Mouse (Mus musculus): ENCODE measurements around the gene Wdr46. TPM values are rescaled to one million over a fixed set of nuclear protein-coding genes. Genes with fewer than 3 reads are reported as not detected.
A peak's percentile ranks its signal among the peaks of the same experiment; 100 is the strongest.

The Wdr46 gene
- polyA plus RNA-seq, 1 experiment from 2014 or later = 19.7 TPM

DNA sequence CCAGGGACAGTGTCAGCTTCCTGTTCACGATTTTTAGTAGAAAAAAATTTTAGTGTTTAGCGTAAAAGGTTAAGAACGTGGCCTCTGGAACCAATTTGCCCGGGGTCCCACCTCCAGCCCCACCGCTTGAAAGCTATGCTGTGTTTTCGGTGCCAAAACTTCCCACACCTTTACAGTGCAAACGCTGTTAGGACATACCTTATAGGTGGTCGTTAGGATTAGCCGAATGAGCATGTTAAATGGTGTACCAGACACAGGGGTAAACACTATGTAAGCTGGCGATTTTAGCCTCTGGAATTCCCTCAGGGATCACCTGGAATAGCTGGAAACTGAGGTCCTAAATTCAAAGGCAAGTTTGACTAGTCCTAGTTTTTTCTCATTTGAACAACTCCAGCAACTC lies 15.9 kb downstream of the Wdr46 start:
- no peak for ATAC-seq (replicated peaks; ENCODE audit: insufficient number of reproducible peaks, low FRiP score, low TSS enrichment)
- Histone ChIP-seq H3K4me1 (ENCODE audit: control insufficient read depth, insufficient read depth, low read length) (peaks cover 33% of the 10 kb centered on the region), H3K4me2 (peak overlapping the region; percentile 75), H3K36me3 (ENCODE audit: control insufficient read depth, insufficient read depth, low read length) (peaks cover 17% of the 10 kb centered on the region), H3K9me3 (replicated peaks; ENCODE audit: control insufficient read depth, low read length) (no peaks in the 10 kb centered on the region), H3K27me3 (ENCODE audit: control insufficient read depth, insufficient read depth, low read length) (no peaks in the 10 kb centered on the region), H3K9ac (ENCODE audit: low read depth, low read length) (peak overlapping the region; percentile 85), H3K4me3 (ENCODE audit: low read depth, low read length) (peak overlapping the region; percentile 70), H3K27ac (ENCODE audit: low read depth, low read length) (0 out of 2 replicates have a peak overlapping the region, but pooled peaks have one; percentile 47)
- WGBS (ENCODE audit: insufficient replicate concordance) = 6% methylated on average over 10 of the region's 10 CpGs

GRCm38 (mm10) chr17:33957493-33957892 lies 17.0 kb downstream of the Wdr46 start:
- peaks cover 28% of the 10 kb centered on the region for H3K4me1 ChIP-seq (ENCODE audit: control insufficient read depth, insufficient read depth, low read length)
- 84% methylated on average over 6 of the region's 6 CpGs for WGBS (ENCODE audit: insufficient replicate concordance)
- H3K36me3 ChIP-seq (ENCODE audit: control insufficient read depth, insufficient read depth, low read length) = peaks cover 14% of the 10 kb centered on the region
- H3K4me3 ChIP-seq (ENCODE audit: low read depth, low read length) = no peak overlapping the region
- no peak for ATAC-seq (replicated peaks; ENCODE audit: insufficient number of reproducible peaks, low FRiP score, low TSS enrichment)
- H3K27ac ChIP-seq (ENCODE audit: low read depth, low read length) = no peak overlapping the region
- no peaks in the 10 kb centered on the region for H3K9me3 ChIP-seq (replicated peaks; ENCODE audit: control insufficient read depth, low read length)
- no peak overlapping the region for H3K9ac ChIP-seq (ENCODE audit: low read depth, low read length)
- no peaks in the 10 kb centered on the region for H3K27me3 ChIP-seq (ENCODE audit: control insufficient read depth, insufficient read depth, low read length)
- no peak overlapping the region for H3K4me2 ChIP-seq

GRCm38 (mm10) chr17:33958451-33958850 lies 18.0 kb downstream of the Wdr46 start:
- no peak for ATAC-seq (replicated peaks; ENCODE audit: insufficient number of reproducible peaks, low FRiP score, low TSS enrichment)
- Histone ChIP-seq H3K4me2 (no peak overlapping the region), H3K4me1 (ENCODE audit: control insufficient read depth, insufficient read depth, low read length) (peaks cover 19% of the 10 kb centered on the region), H3K27ac (ENCODE audit: low read depth, low read length) (no peak overlapping the region), H3K27me3 (ENCODE audit: control insufficient read depth, insufficient read depth, low read length) (no peaks in the 10 kb centered on the region), H3K9me3 (replicated peaks; ENCODE audit: control insufficient read depth, low read length) (no peaks in the 10 kb centered on the region), H3K9ac (ENCODE audit: low read depth, low read length) (no peak overlapping the region), H3K36me3 (ENCODE audit: control insufficient read depth, insufficient read depth, low read length) (peaks cover 10% of the 10 kb centered on the region), H3K4me3 (ENCODE audit: low read depth, low read length) (no peak overlapping the region)
- 91% methylated on average over 11 of the region's 11 CpGs for WGBS (ENCODE audit: insufficient replicate concordance)

DNA sequence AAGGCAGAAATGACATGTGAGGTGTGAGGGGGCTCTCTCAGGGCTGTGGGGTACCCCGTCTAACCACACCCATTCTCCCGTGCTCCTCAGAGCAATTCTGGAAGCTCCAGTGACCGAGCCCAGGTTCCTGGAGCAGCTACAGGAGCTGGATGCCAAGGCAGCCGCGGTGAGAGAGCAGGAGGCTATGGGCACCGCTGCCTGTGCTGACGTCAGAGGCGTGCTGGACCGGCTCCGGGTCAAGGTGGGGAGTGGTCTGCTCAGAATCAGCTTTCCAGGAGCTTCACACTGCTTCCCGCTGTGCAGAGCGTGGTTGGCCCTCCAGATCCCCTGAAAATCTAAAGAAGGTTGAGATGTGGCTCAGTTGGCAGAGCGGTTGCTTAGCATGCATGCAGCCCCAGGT lies 18.7 kb downstream of the Wdr46 start:
- H3K36me3 ChIP-seq (ENCODE audit: control insufficient read depth, insufficient read depth, low read length) = peaks cover 7% of the 10 kb centered on the region; the same call in 1 of the 2 replicates
- H3K27me3 ChIP-seq (ENCODE audit: control insufficient read depth, insufficient read depth, low read length) = no peaks in the 10 kb centered on the region
- WGBS (ENCODE audit: insufficient replicate concordance) = 96% methylated on average over 13 of the region's 13 CpGs
- H3K9ac ChIP-seq (ENCODE audit: low read depth, low read length) = no peak overlapping the region
- no peaks in the 10 kb centered on the region for H3K9me3 ChIP-seq (replicated peaks; ENCODE audit: control insufficient read depth, low read length)
- H3K4me2 ChIP-seq = no peak overlapping the region
- H3K4me3 ChIP-seq (ENCODE audit: low read depth, low read length) = no peak overlapping the region
- ATAC-seq (replicated peaks; ENCODE audit: insufficient number of reproducible peaks, low FRiP score, low TSS enrichment) = no peak
- H3K27ac ChIP-seq (ENCODE audit: low read depth, low read length) = no peak overlapping the region
- H3K4me1 ChIP-seq (ENCODE audit: control insufficient read depth, insufficient read depth, low read length) = peaks cover 12% of the 10 kb centered on the region

- Histone ChIP-seq H3K9ac (ENCODE audit: low read depth, low read length) (no peak overlapping the region), H3K36me3 (ENCODE audit: control insufficient read depth, insufficient read depth, low read length) (peaks cover 6% of the 10 kb centered on the region; the same call in 1 of the 2 replicates), H3K27ac (ENCODE audit: low read depth, low read length) (no peak overlapping the region), H3K4me2 (no peak overlapping the region), H3K4me3 (ENCODE audit: low read depth, low read length) (no peak overlapping the region), H3K27me3 (ENCODE audit: control insufficient read depth, insufficient read depth, low read length) (no peaks in the 10 kb centered on the region), H3K4me1 (ENCODE audit: control insufficient read depth, insufficient read depth, low read length) (peaks cover 6% of the 10 kb centered on the region), H3K9me3 (replicated peaks; ENCODE audit: control insufficient read depth, low read length) (no peaks in the 10 kb centered on the region)
- ATAC-seq (replicated peaks; ENCODE audit: insufficient number of reproducible peaks, low FRiP score, low TSS enrichment) = no peak
- 90% methylated on average over 15 of the region's 15 CpGs for WGBS (ENCODE audit: insufficient replicate concordance)
Observed at GRCm38 (mm10) chr17:33959948-33960347, 19.5 kb downstream of the Wdr46 start.

DNA sequence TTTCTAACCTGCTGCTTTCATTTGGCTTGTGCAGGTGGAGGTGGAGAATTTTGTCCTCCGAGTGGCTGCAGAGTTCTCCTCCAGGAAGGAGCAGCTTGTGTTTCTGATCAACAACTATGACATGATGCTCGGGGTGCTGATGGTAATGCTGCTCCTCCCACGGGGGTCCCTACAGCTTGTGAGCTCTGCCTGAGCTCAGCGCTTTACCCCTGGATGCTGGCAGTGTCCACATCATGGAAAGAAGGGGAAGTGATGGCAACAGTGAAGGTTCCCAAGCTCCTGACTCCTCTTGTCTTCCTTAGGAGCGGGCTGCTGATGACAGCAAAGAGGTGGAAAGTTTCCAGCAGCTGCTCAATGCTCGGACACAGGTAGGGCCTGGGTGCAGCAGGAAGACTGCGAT lies 22.4 kb downstream of the Wdr46 start:
- no peaks in the 10 kb centered on the region for H3K4me1 ChIP-seq (ENCODE audit: control insufficient read depth, insufficient read depth, low read length)
- 89% methylated on average over 7 of the region's 7 CpGs for WGBS (ENCODE audit: insufficient replicate concordance)
- no peak overlapping the region for H3K27ac ChIP-seq (ENCODE audit: low read depth, low read length)
- no peaks in the 10 kb centered on the region for H3K27me3 ChIP-seq (ENCODE audit: control insufficient read depth, insufficient read depth, low read length)
- no peak overlapping the region for H3K9ac ChIP-seq (ENCODE audit: low read depth, low read length)
- peaks cover 6% of the 10 kb centered on the region; the same call in 1 of the 2 replicates for H3K36me3 ChIP-seq (ENCODE audit: control insufficient read depth, insufficient read depth, low read length)
- H3K9me3 ChIP-seq (replicated peaks; ENCODE audit: control insufficient read depth, low read length) = no peaks in the 10 kb centered on the region
- no peak overlapping the region for H3K4me3 ChIP-seq (ENCODE audit: low read depth, low read length)
- no peak overlapping the region for H3K4me2 ChIP-seq
- ATAC-seq (replicated peaks; ENCODE audit: insufficient number of reproducible peaks, low FRiP score, low TSS enrichment) = no peak

- Histone ChIP-seq H3K27ac (ENCODE audit: low read depth, low read length) (no peak overlapping the region), H3K9ac (ENCODE audit: low read depth, low read length) (no peak overlapping the region), H3K36me3 (ENCODE audit: control insufficient read depth, insufficient read depth, low read length) (peaks cover 6% of the 10 kb centered on the region; the same call in 1 of the 2 replicates), H3K4me2 (no peak overlapping the region), H3K9me3 (replicated peaks; ENCODE audit: control insufficient read depth, low read length) (no peaks in the 10 kb centered on the region), H3K4me1 (ENCODE audit: control insufficient read depth, insufficient read depth, low read length) (no peaks in the 10 kb centered on the region), H3K4me3 (ENCODE audit: low read depth, low read length) (no peak overlapping the region), H3K27me3 (ENCODE audit: control insufficient read depth, insufficient read depth, low read length) (no peaks in the 10 kb centered on the region)
- ATAC-seq (replicated peaks; ENCODE audit: insufficient number of reproducible peaks, low FRiP score, low TSS enrichment) = no peak
- 88% methylated on average over 17 of the region's 17 CpGs for WGBS (ENCODE audit: insufficient replicate concordance)
Observed at GRCm38 (mm10) chr17:33965082-33965845, 24.8 kb downstream of the Wdr46 start.

GRCm38 (mm10) chr17:33965846-33966550 lies 25.5 kb downstream of the Wdr46 start:
- Histone ChIP-seq H3K4me1 (ENCODE audit: control insufficient read depth, insufficient read depth, low read length) (no peaks in the 10 kb centered on the region), H3K9me3 (replicated peaks; ENCODE audit: control insufficient read depth, low read length) (no peaks in the 10 kb centered on the region), H3K4me3 (ENCODE audit: low read depth, low read length) (no peak overlapping the region), H3K9ac (ENCODE audit: low read depth, low read length) (no peak overlapping the region), H3K27me3 (ENCODE audit: control insufficient read depth, insufficient read depth, low read length) (no peaks in the 10 kb centered on the region), H3K36me3 (ENCODE audit: control insufficient read depth, insufficient read depth, low read length) (peaks cover 6% of the 10 kb centered on the region; the same call in 1 of the 2 replicates), H3K4me2 (no peak overlapping the region), H3K27ac (ENCODE audit: low read depth, low read length) (no peak overlapping the region)
- no peak for ATAC-seq (replicated peaks; ENCODE audit: insufficient number of reproducible peaks, low FRiP score, low TSS enrichment)
- 85% methylated on average over 16 of the region's 16 CpGs for WGBS (ENCODE audit: insufficient replicate concordance)
